Mouse (Mus musculus): ENCODE measurements at regions not wholly inside any gene's neighbourhood (a gene's known extent, or its start where the extent isn't known, plus 50 kb on each side); places are given as distances from the start of the nearest gene placed in this dataset.

GRCm38 (mm10) chr1:46965996-46966916 is 73.6 kb upstream of the Slc39a10 start:
- no peak for DNase-seq (ENCODE audit: low read depth, low spot score)

GRCm38 (mm10) chr1:46963973-46964727 is 71.5 kb upstream of the Slc39a10 start:
- no peak for DNase-seq (ENCODE audit: low read depth, low spot score)
- 76% methylated on average over 5 of the region's 5 CpGs for WGBS

More at GRCm38 (mm10) chr1:46965996-46966916, 73.6 kb upstream of the Slc39a10 start:
- 79% methylated on average over 5 of the region's 5 CpGs for WGBS

Data from large intestine, adult 2 months (tissue).